Mouse (Mus musculus) activated CD4-positive, CD25-positive, alpha-beta regulatory T cell, adult 4 months (primary cell): Measurements from ENCODE around the gene BC005624. TPM values are rescaled to one million over a fixed set of nuclear protein-coding genes. Genes with fewer than 3 reads are reported as not detected.

Experiments
- ATAC-seq: one replicate; pipeline ENCODE4 v1.8.0; 2017
- polyA plus RNA-seq, 2 experiments: library from polyadenylated mRNA; unstranded; fragments of 100-300 nt; shearing (Covaris generic); gene quantifications; one replicate each; pipeline ENCODE4 v1.2.1; 2017

BC005624 gene
- polyA plus RNA-seq: 10 to 100 TPM; 74.8 to 81.0 TPM

GRCm38 (mm10) chr2:30981790-30982513 is at the start of gene BC005624, which contains the start of gene Usp20:
Gene BC005624 (minus strand): TSS chr2:30982201.
Gene Usp20 (plus strand): TSS chr2:30982279.
- ATAC-seq: peak; percentile 97

GRCm38 (mm10) chr2:31026642-31027041 is 44.6 kb upstream of the BC005624 start:
- peak; percentile 72 for ATAC-seq

GRCm38 (mm10) chr2:31025458-31025857 is 43.5 kb upstream of the BC005624 start:
- no peak for ATAC-seq

- ATAC-seq: peak; percentile 34
These were observed 42.8 kb upstream of the BC005624 start for GRCm38 (mm10) chr2:31024618-31025370.

- ATAC-seq: no peak
These were observed 41.9 kb upstream of the BC005624 start for GRCm38 (mm10) chr2:31023940-31024339.

- no peak for ATAC-seq
These were observed 38.2 kb upstream of the BC005624 start for GRCm38 (mm10) chr2:31020202-31020601.

- ATAC-seq: no peak
These were observed 37.0 kb upstream of the BC005624 start for GRCm38 (mm10) chr2:31019011-31019410.

- ATAC-seq: no peak
These were observed 36.5 kb upstream of the BC005624 start for GRCm38 (mm10) chr2:31018519-31018918.

- no peak for ATAC-seq
These were observed 35.8 kb upstream of the BC005624 start for GRCm38 (mm10) chr2:31017625-31018317.

GRCm38 (mm10) chr2:31013371-31014120 is 31.5 kb upstream of the BC005624 start:
- no peak for ATAC-seq

GRCm38 (mm10) chr2:31007208-31007607 is 25.2 kb upstream of the BC005624 start:
- ATAC-seq: no peak

- ATAC-seq: no peak
These were observed 24.4 kb upstream of the BC005624 start for GRCm38 (mm10) chr2:31006434-31006833.

- ATAC-seq: no peak
These were observed 23.5 kb upstream of the BC005624 start for GRCm38 (mm10) chr2:31005453-31005852.

GRCm38 (mm10) chr2:31002857-31003256 is 20.9 kb upstream of the BC005624 start:
- no peak for ATAC-seq

- ATAC-seq: no peak
These were observed 16.7 kb upstream of the BC005624 start for GRCm38 (mm10) chr2:30998443-30999260.

- peak; percentile 59 for ATAC-seq
These were observed 13.5 kb upstream of the BC005624 start for GRCm38 (mm10) chr2:30995432-30995996.

- no peak for ATAC-seq
These were observed 12.9 kb upstream of the BC005624 start for GRCm38 (mm10) chr2:30994853-30995252.

GRCm38 (mm10) chr2:30990221-30990620 is 8.2 kb upstream of the BC005624 start:
- ATAC-seq: no peak

- ATAC-seq: no peak
These were observed 3.4 kb upstream of the BC005624 start for GRCm38 (mm10) chr2:30985111-30986020.

- no peak for ATAC-seq
These were observed 1.0 kb upstream of the BC005624 start for GRCm38 (mm10) chr2:30983024-30983423.
